Mouse (Mus musculus) liver, embryonic 14.5 days (tissue): ENCODE results near the gene Erg. TPM values are rescaled to one million over a fixed set of nuclear protein-coding genes. Genes with fewer than 3 reads are reported as not detected.

ENCODE experiments used
- ATAC-seq: fragments of 200-750 bp; cut with Nextera tagmentation; 2 replicates; pipeline ENCODE4 v1.8.0; 2017; ENCODE audit warnings: moderate number of reproducible peaks, mild to moderate bottlenecking, moderate library complexity; ENCODE audit not compliant: insufficient read depth
- DNase-seq, 3 experiments: peaks; one replicate each; pipeline ENCODE4 v3.0.0-alpha.2; 2012 to 2013; ENCODE audit warnings: low read depth in 3 of 3, low spot score in 3 of 3
- H3K27ac ChIP-seq: fragments of 300-500 bp; sonication (generic); 2 replicates; pipeline ENCODE4 v1.5.1; 2014; ENCODE audit warnings: moderate library complexity, mild to moderate bottlenecking, control low read depth, inconsistent platforms
- H3K27me3 ChIP-seq: fragments of 300-500 bp; sonication (generic); 2 replicates; pipeline ENCODE4 v1.6.1; 2014; ENCODE audit warnings: mild to moderate bottlenecking, low read length, moderate library complexity; ENCODE audit not compliant: control insufficient read depth, insufficient read depth
- H3K36me3 ChIP-seq: fragments of 300-500 bp; sonication (generic); replicated peaks from 2 replicates; pipeline ENCODE4 v1.6.1; 2014; ENCODE audit warnings: low read depth; ENCODE audit not compliant: control insufficient read depth, insufficient read depth
- H3K4me1 ChIP-seq, 2 experiments: fragments of 200-500 bp in 1 of 2; fragments of 300-500 bp in 1 of 2; sonication (generic) in 1 of 2; replicated peaks; 2 replicates each; pipeline ENCODE4 v1.6.1; 2012 to 2014; ENCODE audit warnings: antibody characterized with exemption in 1 of 2, inconsistent platforms in 1 of 2, low read length in 1 of 2; ENCODE audit not compliant: control insufficient read depth in 2 of 2, insufficient read depth in 2 of 2
- H3K4me2 ChIP-seq: fragments of 300-500 bp; sonication (generic); 2 replicates; pipeline ENCODE4 v1.6.1; 2014; ENCODE audit warnings: low read depth, mild to moderate bottlenecking, control low read depth, moderate library complexity
- H3K4me3 ChIP-seq, 2 experiments: fragments of 200-500 bp in 1 of 2; fragments of 300-500 bp in 1 of 2; sonication (generic) in 1 of 2; 2 replicates each; pipeline ENCODE4 v1.5.1; 2012 to 2014; ENCODE audit warnings: low read depth in 2 of 2, low read length in 2 of 2, mild to moderate bottlenecking in 2 of 2, control low read depth in 1 of 2, inconsistent platforms in 1 of 2, moderate library complexity in 1 of 2; ENCODE audit not compliant: insufficient read depth in 1 of 2
- H3K9ac ChIP-seq: fragments of 300-500 bp; sonication (generic); replicated peaks from 2 replicates; pipeline ENCODE4 v1.6.1; 2014; ENCODE audit warnings: mild to moderate bottlenecking, control low read depth, moderate library complexity
- H3K9me3 ChIP-seq: fragments of 300-500 bp; sonication (generic); 2 replicates; pipeline ENCODE4 v1.6.1; 2016; ENCODE audit warnings: low read length, mixed read lengths; ENCODE audit not compliant: control insufficient read depth
- CTCF ChIP-seq: IDR thresholded peaks from 2 replicates; pipeline ENCODE4 v1.5.1; 2016; ENCODE audit warnings: antibody characterized with exemption, low read depth, control low read depth
- EP300 ChIP-seq: IDR thresholded peaks from 2 replicates; pipeline ENCODE4 v1.6.1; 2016; ENCODE audit warnings: antibody characterized with exemption, low read depth
- WGBS: fragments of 180-500 bp; shearing (Covaris S2); extraction: QIAGEN DNeasy Blood & Tissue Kit; methylation state at CpG from one replicate; pipeline ENCODE4 v1.1.7; 2014; ENCODE audit not compliant: insufficient replicate concordance; 5-methylcytosine and 5-hydroxymethylcytosine counted together
- polyA plus RNA-seq, 2 experiments: library from polyadenylated mRNA; depleted of rRNA in 1 of 2; stranded (reverse) in 1 of 2; unstranded in 1 of 2; fragments of >200 nt; fragmentation: Nextera tagmentation in 1 of 2; extraction: Ambion mirVana in 1 of 2; gene quantifications; 2 replicates each; pipeline versions ENCODE4 v1.2.1 to v1.2.3; 2012 to 2014

Gene Erg
- polyA plus RNA-seq, 2 experiments = 0.61 to 2.8 TPM

DNA sequence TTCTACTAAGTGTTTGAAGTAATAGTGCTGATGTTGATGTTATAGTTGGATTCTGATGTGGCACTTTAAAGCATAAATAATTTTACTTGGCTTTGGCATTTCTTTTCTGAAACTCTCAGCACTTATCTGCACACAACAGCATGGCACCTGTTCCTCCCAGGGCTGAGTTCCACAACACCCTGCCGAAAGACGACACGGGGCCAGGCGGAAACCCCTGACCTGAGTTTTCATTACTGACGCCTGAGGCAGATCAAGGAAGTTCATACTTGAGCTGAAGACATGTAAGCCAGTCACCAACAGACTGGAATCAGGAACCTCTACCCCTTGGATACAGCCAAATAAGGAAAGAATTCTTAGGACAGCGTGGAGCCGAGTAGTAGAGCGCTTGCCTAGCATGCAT lies 134.0 kb downstream of the Erg start:
- TF ChIP-seq CTCF (no peak), EP300 (no peak)
- Histone ChIP-seq H3K9me3 (no peaks in the 10 kb centered on the region), H3K36me3 (no peaks in the 10 kb centered on the region), H3K27me3 (no peaks in the 10 kb centered on the region; the same call in 1 of the 2 replicates), H3K4me3 (no peak overlapping the region), H3K27ac (no peak overlapping the region), H3K9ac (no peak overlapping the region), H3K4me2 (no peak overlapping the region), H3K4me1 (peaks cover 0 to 5% of the 10 kb centered on the region in 2 experiments; a peak in 2 of 4 replicates)
- DNase-seq (no peak), ATAC-seq (no peak)
- 34% methylated on average over 8 of the region's 8 CpGs for WGBS

DNA sequence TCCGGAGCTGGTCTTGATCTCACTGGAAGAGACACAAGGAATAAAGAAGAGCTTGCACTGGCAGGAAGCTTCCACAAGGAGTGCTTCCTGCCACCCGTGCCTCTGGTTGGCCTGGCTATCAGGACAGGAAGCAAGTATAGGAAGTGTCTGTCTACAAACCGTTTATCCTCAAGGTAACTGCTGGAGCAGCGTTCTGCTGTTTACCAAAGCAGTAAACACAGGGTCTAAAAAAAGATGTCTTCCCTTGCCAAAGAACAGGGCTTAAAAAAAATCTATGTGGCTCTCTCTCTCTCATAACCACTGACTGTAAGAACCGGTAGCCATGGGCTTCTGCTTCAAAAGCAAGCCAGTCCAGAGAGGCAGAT lies 137.1 kb downstream of the Erg start:
- Histone ChIP-seq H3K36me3 (no peaks in the 10 kb centered on the region), H3K4me3 (no peak overlapping the region), H3K9me3 (no peaks in the 10 kb centered on the region), H3K9ac (no peak overlapping the region), H3K4me2 (no peak overlapping the region), H3K27ac (no peak overlapping the region), H3K27me3 (no peaks in the 10 kb centered on the region), H3K4me1 (peaks cover 0 to 5% of the 10 kb centered on the region in 2 experiments; a peak in 2 of 4 replicates)
- DNase-seq (no peak), ATAC-seq (no peak)
- WGBS = 5% methylated on average over 5 of the region's 5 CpGs
- TF ChIP-seq EP300 = no peak
- no peak for TF ChIP-seq CTCF

DNA sequence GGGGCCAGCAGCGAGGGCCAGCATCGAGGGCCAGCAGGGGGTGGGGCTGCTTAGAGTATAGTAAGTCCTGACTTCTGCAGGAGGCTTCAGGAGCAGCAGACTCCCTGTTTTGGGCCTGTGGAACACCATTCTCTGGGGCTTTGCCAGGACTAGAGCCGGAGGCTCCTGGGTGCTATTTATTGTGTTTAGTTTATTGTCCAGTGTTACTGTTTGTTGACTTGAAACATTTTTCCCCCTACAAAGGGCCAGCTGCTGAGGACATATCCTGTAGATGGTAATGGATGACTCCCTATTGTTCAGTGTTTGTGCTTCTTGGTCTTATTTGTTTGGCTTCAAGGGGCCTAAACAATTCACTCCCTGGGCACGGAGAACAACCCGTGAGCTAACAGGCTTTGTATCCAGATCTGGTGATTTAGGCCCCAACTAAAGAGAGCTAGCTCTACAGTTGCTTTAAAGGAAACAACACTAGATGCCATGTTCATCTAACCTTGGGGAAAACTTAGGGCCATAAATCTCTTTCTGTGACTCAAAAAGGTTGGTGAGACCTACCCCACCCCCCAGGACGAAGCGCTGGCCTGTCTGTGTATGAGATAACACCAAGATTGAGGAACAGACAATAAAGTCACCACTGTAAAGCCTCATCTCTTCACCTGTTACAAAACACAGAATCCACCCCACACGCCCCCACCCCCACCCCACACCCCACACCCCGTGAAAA lies 137.6 kb downstream of the Erg start:
- WGBS = 28% methylated on average over 9 of the region's 9 CpGs
- no peaks in the 10 kb centered on the region for H3K9me3 ChIP-seq
- H3K4me2 ChIP-seq = no peak overlapping the region
- ATAC-seq (no peak), DNase-seq (no peak)
- H3K27me3 ChIP-seq = no peaks in the 10 kb centered on the region
- TF ChIP-seq EP300 = no peak
- TF ChIP-seq CTCF = no peak
- H3K4me3 ChIP-seq = no peak overlapping the region
- H3K27ac ChIP-seq = no peak overlapping the region
- H3K4me1 ChIP-seq = peaks cover 0 to 5% of the 10 kb centered on the region in 2 experiments; a peak in 2 of 4 replicates
- H3K36me3 ChIP-seq = no peaks in the 10 kb centered on the region
- H3K9ac ChIP-seq = no peak overlapping the region

DNA sequence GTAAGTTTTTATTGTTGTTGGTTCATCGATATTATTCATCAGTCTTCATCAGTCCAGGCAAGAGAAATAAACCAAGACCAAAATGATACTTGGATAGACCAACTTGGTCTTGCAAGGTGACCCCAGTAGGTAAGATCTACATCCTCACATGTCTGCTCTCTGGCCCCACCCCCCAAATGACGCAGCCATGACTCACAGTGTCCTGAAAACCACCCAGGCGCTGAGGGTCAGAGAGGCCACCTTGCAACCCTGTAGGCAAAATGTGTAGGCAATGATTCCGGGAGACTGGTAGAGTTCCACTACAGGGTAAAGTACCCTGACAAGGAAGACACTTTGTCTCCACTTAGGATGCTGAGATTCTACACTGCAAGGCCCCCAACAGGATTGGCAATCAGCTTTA lies 138.5 kb downstream of the Erg start:
- TF ChIP-seq EP300 (no peak), CTCF (no peak)
- Histone ChIP-seq H3K4me1 (peaks cover 0 to 5% of the 10 kb centered on the region in 2 experiments; a peak in 2 of 4 replicates), H3K4me3 (no peak overlapping the region), H3K27ac (no peak overlapping the region), H3K27me3 (no peaks in the 10 kb centered on the region), H3K4me2 (no peak overlapping the region), H3K36me3 (no peaks in the 10 kb centered on the region), H3K9ac (no peak overlapping the region), H3K9me3 (no peaks in the 10 kb centered on the region)
- 44% methylated on average over 4 of the region's 4 CpGs for WGBS
- DNase-seq (no peak), ATAC-seq (no peak)

DNA sequence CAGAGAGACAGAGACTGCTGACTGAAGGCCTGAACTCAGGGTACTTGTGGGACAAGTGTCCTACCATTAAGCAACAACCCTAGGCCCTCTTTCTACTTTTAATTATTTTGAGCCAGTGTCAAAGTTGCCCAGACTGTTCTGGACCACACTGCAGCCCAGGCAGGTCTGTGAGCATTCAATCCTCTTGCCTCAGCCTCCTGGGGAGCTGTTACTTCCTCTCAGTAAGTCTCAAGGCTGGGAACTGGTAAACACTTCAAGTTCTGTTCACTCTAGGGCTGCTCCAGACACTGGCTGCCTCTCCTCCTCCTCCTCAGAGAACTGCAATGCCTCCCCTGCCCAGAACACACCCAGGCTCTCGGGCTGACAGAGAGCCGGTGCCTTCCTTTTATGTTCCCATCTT lies 140.0 kb downstream of the Erg start:
- Histone ChIP-seq H3K9me3 (no peaks in the 10 kb centered on the region), H3K27ac (no peak overlapping the region), H3K9ac (no peak overlapping the region), H3K4me3 (no peak overlapping the region), H3K27me3 (no peaks in the 10 kb centered on the region), H3K4me2 (no peak overlapping the region), H3K36me3 (no peaks in the 10 kb centered on the region), H3K4me1 (peaks cover 0 to 3% of the 10 kb centered on the region in 2 experiments; a peak in 2 of 4 replicates)
- ATAC-seq = no peak
- 22% methylated on average over 2 of the region's 2 CpGs for WGBS
- TF ChIP-seq EP300 (no peak), CTCF (no peak)
- DNase-seq = no peak
